Mouse (Mus musculus): ENCODE data around the gene Ptpdc1. TPM values are rescaled to one million over a fixed set of nuclear protein-coding genes. Genes with fewer than 3 reads are reported as not detected.

Ptpdc1 gene
- total and polyA plus RNA-seq, 3 experiments, result not detected

GRCm38 (mm10) chr13:48574718-48575117, 50.7 kb downstream of the Ptpdc1 start:
- Histone ChIP-seq H3K36me3 (replicated peaks in 1 of 2; ENCODE audit: control insufficient read depth in 1 of 2, insufficient read depth in 1 of 2, low read length in 1 of 2) (no peaks in the 10 kb centered on the region), H3K4me1 (ENCODE audit: control insufficient read depth in 1 of 2, insufficient read depth in 2 of 2) (peaks cover 28 to 66% of the 10 kb centered on the region in 2 experiments), H3K27ac (ENCODE audit: insufficient read depth, low read depth) (no peak overlapping the region), H3K9me3 (replicated peaks; ENCODE audit: low read length) (no peaks in the 10 kb centered on the region), H3K4me2 (ENCODE audit: insufficient read depth, low read depth, poor library complexity, severe bottlenecking) (no peak overlapping the region), H3K4me3 (replicated peaks in 1 of 3; ENCODE audit: low read depth in 2 of 3, low read length in 2 of 3, poor library complexity in 1 of 3) (no peak overlapping the region), H3K9ac (ENCODE audit: insufficient read depth, low read depth) (no peak overlapping the region), H3K27me3 (replicated peaks) (peaks cover 2% of the 10 kb centered on the region), H3K79me2 (replicated peaks; ENCODE audit: control insufficient read depth, extremely low read depth, insufficient read depth, poor library complexity, severe bottlenecking) (no peaks in the 10 kb centered on the region)
- no peak for DNase-seq (ENCODE audit: extremely low read depth)
- TF ChIP-seq MXI1 (IDR thresholded peaks at IDR 0.05; ENCODE audit: low read depth, low read length) (no peak), IRF4 (IDR thresholded peaks at IDR 0.05; ENCODE audit: low read depth, low read length) (no peak), ZC3H11A (IDR thresholded peaks at IDR 0.05; ENCODE audit: low read depth, low read length) (no peak), POLR2AphosphoS2 (IDR thresholded peaks at IDR 0.05; ENCODE audit: low read depth, low read length) (no peak), SIN3A (IDR thresholded peaks at IDR 0.05; ENCODE audit: low read length) (no peak), NRF1 (IDR thresholded peaks at IDR 0.05; ENCODE audit: low read depth, low read length) (no peak), RCOR1 (conservative IDR thresholded peaks at IDR 0.05; ENCODE audit: low read depth, low read length) (no peak), MYC (IDR thresholded peaks at IDR 0.05; ENCODE audit: low read depth, low read length) (no peak), MAX (IDR thresholded peaks at IDR 0.05; ENCODE audit: low read length) (no peak), MEF2A (IDR thresholded peaks at IDR 0.05; ENCODE audit: borderline replicate concordance, low read depth, low read length) (no peak), GABPA (IDR thresholded peaks at IDR 0.05; ENCODE audit: insufficient replicate concordance, low read depth, low read length) (no peak), TCF12 (IDR thresholded peaks at IDR 0.05; ENCODE audit: low read depth, low read length) (no peak), UBTF (IDR thresholded peaks at IDR 0.05; ENCODE audit: low read depth, low read length) (no peak), ZNF384 (IDR thresholded peaks at IDR 0.05; ENCODE audit: low read depth, low read length) (no peak), BHLHE40 (IDR thresholded peaks at IDR 0.05; ENCODE audit: low read depth, low read length) (no peak), JUND (conservative IDR thresholded peaks at IDR 0.05; ENCODE audit: low read depth, low read length) (no peak), EP300 (IDR thresholded peaks at IDR 0.05; ENCODE audit: low read length) (no peak)
- dilution Hi-C loops (cut with MboI; ENCODE audit: extremely low pct_ligation_motif_present, extremely low pct_unique_long_range_greater_than_20kb, low sequenced_read_pairs) (no loop called here), in situ Hi-C loops (cut with MboI; ENCODE audit: low pct_ligation_motif_present, low pct_unique_long_range_greater_than_20kb, low sequenced_read_pairs) (loop anchor here (5.0 kb wide), 1 partner anchor 42 kb away; no protein-coding TSS in a partner anchor)

GRCm38 (mm10) chr13:48573525-48574355, 51.7 kb downstream of the Ptpdc1 start:
- peaks cover under 1% of the 10 kb centered on the region for H3K27me3 ChIP-seq (replicated peaks)
- in situ Hi-C loops (cut with MboI; ENCODE audit: low pct_ligation_motif_present, low pct_unique_long_range_greater_than_20kb, low sequenced_read_pairs) (loop anchor here (5.0 kb wide), 1 partner anchor 41 kb away; no protein-coding TSS in a partner anchor), dilution Hi-C loops (cut with MboI; ENCODE audit: extremely low pct_ligation_motif_present, extremely low pct_unique_long_range_greater_than_20kb, low sequenced_read_pairs) (no loop called here)
- no peaks in the 10 kb centered on the region for H3K36me3 ChIP-seq (replicated peaks in 1 of 2; ENCODE audit: control insufficient read depth in 1 of 2, insufficient read depth in 1 of 2, low read length in 1 of 2)
- H3K4me1 ChIP-seq (ENCODE audit: control insufficient read depth in 1 of 2, insufficient read depth in 2 of 2), result peaks cover 28 to 71% of the 10 kb centered on the region in 2 experiments
- no peaks in the 10 kb centered on the region for H3K9me3 ChIP-seq (replicated peaks; ENCODE audit: low read length)
- no peak overlapping the region for H3K9ac ChIP-seq (ENCODE audit: insufficient read depth, low read depth)
- H3K4me2 ChIP-seq (ENCODE audit: insufficient read depth, low read depth, poor library complexity, severe bottlenecking), result peak overlapping the region; percentile 57
- H3K4me3 ChIP-seq (replicated peaks in 1 of 3; ENCODE audit: low read depth in 2 of 3, low read length in 2 of 3, poor library complexity in 1 of 3), result no peak overlapping the region
- no peak overlapping the region for H3K27ac ChIP-seq (ENCODE audit: insufficient read depth, low read depth)
- no peaks in the 10 kb centered on the region for H3K79me2 ChIP-seq (replicated peaks; ENCODE audit: control insufficient read depth, extremely low read depth, insufficient read depth, poor library complexity, severe bottlenecking)
- DNase-seq (ENCODE audit: extremely low read depth), result peak; percentile 58
- TF ChIP-seq TCF12 (IDR thresholded peaks at IDR 0.05; ENCODE audit: low read depth, low read length) (no peak; the same call in 1 of the 2 replicates), MAFK (IDR thresholded peaks at IDR 0.05; ENCODE audit: insufficient replicate concordance, low read length) (no peak), CHD2 (IDR thresholded peaks at IDR 0.05; ENCODE audit: low read length) (no peak), EP300 (IDR thresholded peaks at IDR 0.05; ENCODE audit: low read length) (no peak), USF2 (conservative IDR thresholded peaks at IDR 0.05; ENCODE audit: low read depth, low read length) (no peak), NRF1 (IDR thresholded peaks at IDR 0.05; ENCODE audit: low read depth, low read length) (no peak), UBTF (IDR thresholded peaks at IDR 0.05; ENCODE audit: low read depth, low read length) (no peak), CTCF (conservative IDR thresholded peaks at IDR 0.05 in 1 of 2, IDR thresholded peaks at IDR 0.05 in 1 of 2; ENCODE audit: low read depth in 2 of 2, low read length in 2 of 2) (no peak), NELFE (IDR thresholded peaks at IDR 0.05; ENCODE audit: low read depth, low read length) (no peak), ZMIZ1 (IDR thresholded peaks at IDR 0.05; ENCODE audit: low read depth, low read length) (no peak), KAT2A (IDR thresholded peaks at IDR 0.05; ENCODE audit: insufficient replicate concordance, low read length) (no peak), MYC (IDR thresholded peaks at IDR 0.05; ENCODE audit: low read depth, low read length) (peak; percentile 45; the same call in 1 of the 2 replicates), PAX5 (IDR thresholded peaks at IDR 0.05; ENCODE audit: low read length) (no peak), JUN (IDR thresholded peaks at IDR 0.05; ENCODE audit: insufficient read depth, low read depth, low read length) (no peak), MXI1 (IDR thresholded peaks at IDR 0.05; ENCODE audit: low read depth, low read length) (no peak), POLR2A (IDR thresholded peaks at IDR 0.05; ENCODE audit: low read depth, low read length) (no peak), HCFC1 (IDR thresholded peaks at IDR 0.05; ENCODE audit: low read depth, low read length) (no peak), ZNF384 (IDR thresholded peaks at IDR 0.05; ENCODE audit: low read depth, low read length) (no peak), SIN3A (IDR thresholded peaks at IDR 0.05; ENCODE audit: low read length) (peak; percentile 51; the same call in 1 of the 2 replicates), TBP (conservative IDR thresholded peaks at IDR 0.05; ENCODE audit: low read depth, low read length) (no peak), SMC3 (IDR thresholded peaks at IDR 0.05; ENCODE audit: low read depth, low read length) (no peak), ETS1 (conservative IDR thresholded peaks at IDR 0.05; ENCODE audit: low read depth, low read length) (peak; percentile 85)
